Mouse (Mus musculus) olfactory bulb, adult 2 months (tissue): Measurements from ENCODE around the gene Ccl6.

Experiments used
- CTCF ChIP-seq: fragments of 200-500 bp; IDR thresholded peaks from 2 replicates; pipeline ENCODE4 v1.5.1; 2012; ENCODE audit warnings: low read depth, mild to moderate bottlenecking, low read length, moderate library complexity; ENCODE audit not compliant: insufficient read depth
- POLR2A ChIP-seq: fragments of 200-500 bp; IDR thresholded peaks from 2 replicates; pipeline ENCODE4 v1.6.1; 2012; ENCODE audit warnings: mild to moderate bottlenecking, low read depth, low read length, moderate library complexity; ENCODE audit not compliant: insufficient read depth

DNA sequence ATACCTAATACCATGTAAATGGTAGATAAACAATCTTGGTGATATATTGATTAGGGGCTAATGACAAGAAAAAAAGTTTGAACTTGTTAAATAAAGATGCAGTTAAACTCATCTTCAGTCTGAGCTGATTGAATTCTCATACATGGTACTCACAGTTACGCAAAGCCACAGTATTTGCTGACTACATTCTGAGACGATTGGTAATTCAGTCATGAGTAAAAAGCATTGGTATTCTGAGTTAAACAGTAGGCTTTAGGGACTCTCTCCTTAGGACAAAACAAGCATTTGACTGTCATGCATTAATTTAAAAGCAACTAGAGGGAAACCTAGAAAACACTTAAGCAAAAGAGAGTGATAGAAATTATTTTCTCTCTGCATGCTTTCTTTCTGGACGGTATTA, 30.7 kb upstream of the Ccl6 start:
- TF ChIP-seq POLR2A (no peak), CTCF (no peak)
